Mouse (Mus musculus): ENCODE measurements around the gene Endou. TPM values are rescaled to one million over a fixed set of nuclear protein-coding genes. Genes with fewer than 3 reads are reported as not detected.
A peak's percentile ranks its signal among the peaks of the same experiment; 100 is the strongest.

The Endou gene
- polyA plus RNA-seq, 1 experiment = not detected

DNA sequence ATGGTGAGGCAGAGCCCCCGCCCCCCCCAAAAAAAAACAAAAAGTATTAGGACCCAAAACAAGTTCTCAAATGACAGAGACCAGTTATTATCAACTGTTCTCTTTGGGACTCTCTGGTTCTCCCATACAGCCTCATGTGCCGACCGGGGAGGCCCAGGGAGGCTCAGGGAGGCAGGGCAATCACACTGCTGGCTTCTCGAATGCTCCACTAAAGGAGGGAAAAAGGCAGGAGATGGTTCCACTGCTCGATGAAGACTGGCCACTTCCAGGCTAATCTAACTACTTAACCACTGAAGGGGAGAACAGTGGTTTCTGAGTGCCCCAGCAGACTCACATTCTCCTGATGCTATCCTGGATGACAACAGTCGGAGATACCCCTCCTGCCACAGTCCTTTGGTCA is 18.6 kb downstream of the Endou start:
- TF ChIP-seq CTCF (IDR thresholded peaks at IDR 0.05; ENCODE audit: low read depth, low read length) = no peak
- TF ChIP-seq POLR2A (IDR thresholded peaks at IDR 0.05; ENCODE audit: borderline replicate concordance, low read depth, low read length) = no peak
- Histone ChIP-seq H3K4me1 (ENCODE audit: control insufficient read depth, insufficient read depth, low read length) (no peaks in the 10 kb centered on the region), H3K27ac (ENCODE audit: insufficient read depth, low read depth, low read length) (no peak overlapping the region)

DNA sequence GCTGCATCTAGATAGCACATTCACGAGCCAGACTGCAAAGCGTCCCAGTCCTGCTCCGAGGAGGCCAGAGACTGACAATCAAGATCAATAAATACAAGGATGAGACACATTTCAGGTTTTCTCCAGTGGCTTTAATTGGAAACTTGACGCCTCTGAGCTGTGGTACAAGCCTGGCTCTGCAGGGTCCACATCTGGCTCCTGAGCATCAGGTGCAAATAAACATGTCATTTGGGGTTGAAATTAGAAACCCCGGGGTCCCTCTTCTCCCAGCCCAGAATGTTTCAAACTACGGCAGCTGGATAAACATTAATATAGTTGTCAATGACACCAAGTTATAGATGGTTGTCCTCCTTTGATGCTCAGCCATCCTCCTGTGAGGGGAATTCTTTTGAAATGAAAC is 20.2 kb downstream of the Endou start:
- Histone ChIP-seq H3K27ac (ENCODE audit: insufficient read depth, low read depth, low read length) (no peak overlapping the region), H3K4me3 (ENCODE audit: insufficient read depth, low read length) (no peak overlapping the region), H3K4me1 (ENCODE audit: control insufficient read depth, insufficient read depth, low read length) (peaks cover 2% of the 10 kb centered on the region; the same call in 1 of the 2 replicates)
- TF ChIP-seq CTCF (IDR thresholded peaks at IDR 0.05; ENCODE audit: low read depth, low read length) (no peak), POLR2A (IDR thresholded peaks at IDR 0.05; ENCODE audit: borderline replicate concordance, low read depth, low read length) (no peak)

More for the DNA sequence above, 18.6 kb downstream of the Endou start:
- no peak overlapping the region for H3K4me3 ChIP-seq (ENCODE audit: insufficient read depth, low read length)

DNA sequence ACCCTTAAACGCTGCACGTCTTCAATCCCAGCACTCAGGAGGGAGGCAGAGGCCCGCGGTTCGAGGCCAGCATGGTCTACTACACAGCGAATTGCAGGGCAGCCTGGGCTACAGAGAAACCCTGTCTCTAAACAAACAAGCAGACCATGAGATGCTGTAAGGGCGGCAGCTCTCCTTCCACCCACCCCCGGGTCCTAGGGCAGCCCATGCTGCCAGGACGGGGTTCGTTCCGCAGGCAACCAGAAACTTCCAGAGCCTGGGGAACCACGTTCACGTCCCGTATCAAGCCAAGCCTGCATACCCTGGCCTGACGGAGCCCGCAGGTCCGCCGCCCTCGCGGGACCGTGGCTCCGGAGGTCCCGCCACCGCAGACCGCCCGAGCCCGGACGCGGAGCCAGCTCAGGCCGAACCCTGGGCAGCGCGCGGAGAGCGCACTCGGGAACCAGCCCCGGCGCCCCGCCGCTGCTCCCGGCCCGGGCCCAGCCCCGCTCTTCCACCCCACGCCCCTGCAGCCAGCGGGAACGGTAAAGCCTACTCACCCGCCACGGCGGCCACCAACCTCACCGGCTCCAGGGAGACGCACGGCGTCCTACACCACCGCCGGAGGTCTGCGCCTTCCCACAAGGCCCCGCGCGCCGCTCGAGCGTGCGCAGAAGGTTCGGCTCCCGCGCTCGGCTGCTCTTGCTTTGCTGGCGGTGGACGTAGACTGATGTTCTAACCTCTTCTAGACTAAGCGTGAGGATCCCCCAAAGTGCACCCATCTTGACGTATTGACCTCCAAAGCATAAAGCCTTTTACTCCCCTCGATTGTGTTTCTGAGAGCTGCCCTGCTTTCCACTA is 25.7 kb downstream of the Endou start, which contains the start of gene Rpap3:
Rpap3 (minus strand) TSS at position 615 of the 840 bp plus-strand sequence.
- H3K27ac ChIP-seq (ENCODE audit: insufficient read depth, low read depth, low read length) = no peak within 1 kb of the TSS

DNA sequence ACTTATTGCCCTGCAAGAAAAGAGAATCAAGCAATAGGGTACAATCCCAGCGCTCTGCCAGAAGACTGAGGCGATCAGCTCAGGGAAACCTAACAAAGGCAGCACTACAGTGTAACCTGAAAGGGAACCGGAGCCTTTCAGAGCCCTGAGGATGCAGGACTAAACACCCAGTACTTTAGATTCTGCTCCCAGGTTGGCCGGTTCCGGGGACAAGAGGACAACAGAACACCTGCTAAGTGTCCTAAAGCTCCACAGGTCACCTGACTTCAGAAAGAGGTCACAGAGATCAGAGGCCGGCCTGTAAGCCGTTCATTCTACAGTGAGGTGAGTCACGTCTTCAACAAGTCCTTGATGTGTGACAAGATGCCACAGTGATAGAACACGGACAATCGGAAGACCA is 34.5 kb downstream of the Endou start:
- TF ChIP-seq CTCF (IDR thresholded peaks at IDR 0.05; ENCODE audit: low read depth, low read length) (no peak), POLR2A (IDR thresholded peaks at IDR 0.05; ENCODE audit: borderline replicate concordance, low read depth, low read length) (no peak)
- H3K4me3 ChIP-seq (ENCODE audit: insufficient read depth, low read length) = no peak overlapping the region
- no peak overlapping the region for H3K27ac ChIP-seq (ENCODE audit: insufficient read depth, low read depth, low read length)

More for the DNA sequence above, 25.7 kb downstream of the Endou start, which contains the start of gene Rpap3:
- H3K4me1 ChIP-seq (ENCODE audit: control insufficient read depth, insufficient read depth, low read length) = peaks cover 2% of the 10 kb centered on the region; the same call in 1 of the 2 replicates
- H3K4me3 ChIP-seq (ENCODE audit: insufficient read depth, low read length) = peak within 1 kb of the TSS; percentile 90
- TF ChIP-seq CTCF (IDR thresholded peaks at IDR 0.05; ENCODE audit: low read depth, low read length) (no peak), POLR2A (IDR thresholded peaks at IDR 0.05; ENCODE audit: borderline replicate concordance, low read depth, low read length) (no peak)

DNA sequence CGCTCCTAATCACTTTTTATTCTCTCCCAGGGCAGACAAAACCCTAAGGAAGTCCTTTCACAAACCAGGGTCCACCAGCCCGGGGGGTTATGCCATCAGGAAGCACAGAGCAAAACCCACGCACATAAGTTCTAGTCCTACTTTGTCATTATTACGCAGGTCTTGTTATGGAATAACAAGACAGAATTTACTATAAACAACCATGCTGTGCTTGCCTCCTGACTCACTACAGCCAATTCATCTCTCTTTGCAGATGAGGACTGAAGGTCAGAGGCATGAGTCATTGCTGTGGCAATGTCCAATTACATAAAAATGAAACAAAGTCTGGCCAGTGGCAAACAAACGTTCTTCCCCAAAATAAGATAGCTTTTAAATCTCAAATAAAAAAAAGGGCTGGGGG is 37.7 kb downstream of the Endou start:
- TF ChIP-seq CTCF (IDR thresholded peaks at IDR 0.05; ENCODE audit: low read depth, low read length) (no peak), POLR2A (IDR thresholded peaks at IDR 0.05; ENCODE audit: borderline replicate concordance, low read depth, low read length) (no peak)
- H3K27ac ChIP-seq (ENCODE audit: insufficient read depth, low read depth, low read length) = no peak overlapping the region
- H3K4me3 ChIP-seq (ENCODE audit: insufficient read depth, low read length) = no peak overlapping the region
- H3K4me1 ChIP-seq (ENCODE audit: control insufficient read depth, insufficient read depth, low read length) = peaks cover 4% of the 10 kb centered on the region; the same call in 1 of the 2 replicates

More for the DNA sequence above, 34.5 kb downstream of the Endou start:
- peaks cover 4% of the 10 kb centered on the region; the same call in 1 of the 2 replicates for H3K4me1 ChIP-seq (ENCODE audit: control insufficient read depth, insufficient read depth, low read length)

DNA sequence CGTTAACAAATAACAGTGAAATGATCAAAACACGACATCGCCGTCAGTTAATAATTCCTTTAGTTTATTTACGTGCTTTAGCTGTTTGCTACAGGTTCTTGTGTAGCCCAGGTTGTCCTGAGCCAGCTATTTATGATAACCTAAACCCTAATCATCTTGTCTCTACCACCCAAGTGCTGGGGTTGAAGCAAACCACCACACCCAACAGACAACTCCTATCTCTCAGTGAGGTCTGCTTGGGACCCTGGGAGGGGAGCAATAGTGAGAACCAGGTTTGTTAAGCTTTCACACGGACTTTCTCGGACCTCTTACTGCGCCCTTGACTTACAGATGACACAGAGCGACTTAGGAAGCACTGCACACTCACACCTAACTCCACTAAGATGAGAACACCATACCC is 47.0 kb downstream of the Endou start:
- no peak overlapping the region for H3K27ac ChIP-seq (ENCODE audit: insufficient read depth, low read depth, low read length)
- no peaks in the 10 kb centered on the region for H3K4me1 ChIP-seq (ENCODE audit: control insufficient read depth, insufficient read depth, low read length)
- no peak for TF ChIP-seq CTCF (IDR thresholded peaks at IDR 0.05; ENCODE audit: low read depth, low read length)
- no peak for TF ChIP-seq POLR2A (IDR thresholded peaks at IDR 0.05; ENCODE audit: borderline replicate concordance, low read depth, low read length)
- H3K4me3 ChIP-seq (ENCODE audit: insufficient read depth, low read length) = no peak overlapping the region

DNA sequence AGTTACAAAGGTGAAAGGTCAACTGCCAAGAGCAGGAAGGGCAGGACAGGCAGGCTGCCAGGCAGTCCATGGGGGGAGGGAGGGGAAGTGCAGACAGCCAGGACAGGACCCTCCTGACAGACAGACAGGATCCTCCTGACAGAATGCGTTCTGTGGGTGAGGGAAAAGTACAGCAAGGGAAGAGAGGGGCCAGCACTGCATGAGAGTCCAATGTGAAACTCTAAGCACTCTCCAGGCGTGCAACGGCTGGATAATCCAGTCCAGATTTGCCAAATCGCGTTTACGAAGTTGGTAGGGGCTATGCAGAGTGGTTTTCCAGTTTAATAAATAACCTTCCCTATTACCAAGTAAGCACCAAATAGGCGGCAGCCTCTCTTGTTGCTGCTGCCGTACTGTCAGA is 49.1 kb downstream of the Endou start:
- no peak for TF ChIP-seq CTCF (IDR thresholded peaks at IDR 0.05; ENCODE audit: low read depth, low read length)
- no peak for TF ChIP-seq POLR2A (IDR thresholded peaks at IDR 0.05; ENCODE audit: borderline replicate concordance, low read depth, low read length)
- Histone ChIP-seq H3K27ac (ENCODE audit: insufficient read depth, low read depth, low read length) (no peak overlapping the region), H3K4me3 (ENCODE audit: insufficient read depth, low read length) (no peak overlapping the region), H3K4me1 (ENCODE audit: control insufficient read depth, insufficient read depth, low read length) (no peaks in the 10 kb centered on the region)

DNA sequence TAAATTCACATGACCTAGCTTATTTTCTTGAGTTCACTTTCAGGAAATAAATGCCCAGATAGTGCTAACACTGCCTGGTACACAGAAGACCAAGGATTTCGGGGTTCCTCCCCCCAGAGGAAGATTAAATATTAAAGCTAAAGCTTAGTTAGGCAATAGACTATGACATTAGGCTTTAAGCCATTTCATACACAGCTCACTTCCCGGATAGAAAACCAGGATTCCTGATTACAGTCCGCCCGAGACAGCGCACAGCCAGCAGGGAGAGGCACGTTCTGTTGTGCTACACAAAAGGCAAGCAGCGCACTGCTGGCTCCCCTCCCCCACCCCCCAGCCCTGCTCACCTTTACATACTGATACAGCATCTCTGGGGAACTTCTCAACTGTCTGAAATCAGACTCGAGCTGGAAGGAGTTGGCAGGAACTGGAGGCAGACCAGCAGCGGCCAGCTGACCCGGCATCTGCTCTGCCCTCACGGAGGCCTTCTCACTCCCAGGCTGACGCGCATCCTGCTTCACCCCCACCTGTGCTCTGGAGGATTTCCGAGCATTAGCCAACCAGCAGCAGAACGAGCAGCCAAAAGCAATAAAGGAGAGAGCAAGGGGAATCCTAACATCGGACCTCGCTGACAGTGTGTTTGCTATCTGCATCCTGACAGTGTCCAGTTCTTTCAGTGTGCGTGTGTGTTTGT is 51.0 kb downstream of the Endou start:
- no peak for TF ChIP-seq POLR2A (IDR thresholded peaks at IDR 0.05; ENCODE audit: borderline replicate concordance, low read depth, low read length)
- TF ChIP-seq CTCF (IDR thresholded peaks at IDR 0.05; ENCODE audit: low read depth, low read length) = no peak
- H3K4me3 ChIP-seq (ENCODE audit: insufficient read depth, low read length) = no peak overlapping the region
- no peak overlapping the region for H3K27ac ChIP-seq (ENCODE audit: insufficient read depth, low read depth, low read length)
- H3K4me1 ChIP-seq (ENCODE audit: control insufficient read depth, insufficient read depth, low read length) = no peaks in the 10 kb centered on the region

DNA sequence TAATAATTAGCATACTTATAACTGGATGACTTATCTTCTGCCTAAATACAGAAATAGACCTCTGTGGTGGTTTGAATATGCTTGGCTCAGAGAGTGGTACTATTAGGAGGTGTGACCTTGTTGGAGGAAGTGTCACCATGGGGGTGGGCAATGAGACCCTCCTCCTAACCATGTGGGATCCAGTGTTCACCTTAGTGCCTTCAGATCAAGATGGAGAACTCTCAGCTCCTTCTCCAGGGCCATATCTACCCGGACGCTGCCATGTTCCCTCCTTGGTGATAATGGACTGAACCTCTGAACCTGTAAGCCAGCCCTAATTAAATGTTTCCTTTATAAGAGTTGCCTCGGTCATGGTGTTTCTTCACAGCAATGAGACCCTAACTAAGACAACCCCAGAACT is 53.8 kb downstream of the Endou start:
- Histone ChIP-seq H3K27ac (ENCODE audit: insufficient read depth, low read depth, low read length) (no peak overlapping the region), H3K4me1 (ENCODE audit: control insufficient read depth, insufficient read depth, low read length) (peaks cover 11% of the 10 kb centered on the region), H3K4me3 (ENCODE audit: insufficient read depth, low read length) (no peak overlapping the region)
- TF ChIP-seq POLR2A (IDR thresholded peaks at IDR 0.05; ENCODE audit: borderline replicate concordance, low read depth, low read length) (no peak), CTCF (IDR thresholded peaks at IDR 0.05; ENCODE audit: low read depth, low read length) (no peak)

DNA sequence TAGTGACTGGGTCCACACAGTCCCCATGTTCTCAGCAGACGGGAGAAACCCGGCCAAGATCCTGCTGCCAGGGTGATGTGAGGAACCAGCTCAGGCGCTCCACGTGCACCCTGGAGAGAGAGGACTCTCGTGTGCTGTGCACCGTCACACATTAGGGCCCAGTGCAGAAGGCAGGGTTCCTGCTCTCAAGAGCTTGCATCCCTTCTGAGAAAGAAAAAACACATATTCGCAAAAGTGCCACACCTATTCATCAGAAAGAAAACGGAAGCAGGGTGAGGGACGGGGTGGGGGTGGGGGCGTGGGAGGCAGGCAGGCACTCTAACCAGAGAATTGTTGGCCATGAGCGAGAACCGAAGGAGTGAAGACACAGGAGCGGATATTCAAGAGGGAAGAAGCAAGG is 55.2 kb downstream of the Endou start:
- Histone ChIP-seq H3K4me3 (ENCODE audit: insufficient read depth, low read length) (no peak overlapping the region), H3K27ac (ENCODE audit: insufficient read depth, low read depth, low read length) (no peak overlapping the region)
- TF ChIP-seq POLR2A (IDR thresholded peaks at IDR 0.05; ENCODE audit: borderline replicate concordance, low read depth, low read length) (no peak), CTCF (IDR thresholded peaks at IDR 0.05; ENCODE audit: low read depth, low read length) (no peak)

More for the DNA sequence above, 55.2 kb downstream of the Endou start:
- H3K4me1 ChIP-seq (ENCODE audit: control insufficient read depth, insufficient read depth, low read length) = peaks cover 15% of the 10 kb centered on the region

All from bone marrow macrophage, adult 2 months (primary cell).